Mouse (Mus musculus) gastrocnemius, postnatal 14 days (tissue): ENCODE measurements around the gene Olfr273. TPM values are rescaled to one million over a fixed set of nuclear protein-coding genes. Genes with fewer than 3 reads are reported as not detected.
"Not testable (repeated sequence)": the region's sequence is repeated elsewhere in the genome, so short reads cannot be mapped to it uniquely, and the experiment has no call there.

ENCODE experiments used
- DNase-seq: peaks from one replicate; pipeline ENCODE4 v3.0.0; 2021; ENCODE audit warnings: mixed read lengths
- intact Hi-C: fragments of 180-260 bp; cut with DNase I; formaldehyde crosslinking; loops from one replicate; pipeline ENCODE4 v1.15.1; 2025; ENCODE audit warnings: low total_unique reads
- long read RNA-seq, 2 experiments: library from polyadenylated mRNA; stranded (forward); transcript quantifications; one replicate each; pipeline ENCODE4 v2.0.0; 2021
- total RNA-seq, 2 experiments: library from RNA; stranded (reverse); gene quantifications; 2 replicates each; pipeline ENCODE4 v1.2.3; 2021

Olfr273 gene
- total RNA-seq = not detected
- long read RNA-seq, experiment 1 = 0 reads
- long read RNA-seq, experiment 2 = 0 reads

GRCm38 (mm10) chr4:52859136-52859535 lies at the start of gene Olfr273:
Gene Olfr273 (minus strand): TSS chr4:52859236.
- intact Hi-C loops = no loop called here
- no peak for DNase-seq

GRCm38 (mm10) chr4:52864156-52864555 lies 5.1 kb upstream of the Olfr273 start:
- DNase-seq = no peak
- intact Hi-C loops = no loop called here

- no peak for DNase-seq
- intact Hi-C loops = no loop called here
Observed at GRCm38 (mm10) chr4:52849672-52850071, 9.4 kb downstream of the Olfr273 start.

GRCm38 (mm10) chr4:52849039-52849635 lies 9.9 kb downstream of the Olfr273 start:
- intact Hi-C loops = no loop called here

GRCm38 (mm10) chr4:52845411-52845810 lies 13.6 kb downstream of the Olfr273 start:
- DNase-seq, intact Hi-C loops: not testable (repeated sequence)

More at GRCm38 (mm10) chr4:52849039-52849635, 9.9 kb downstream of the Olfr273 start:
- no peak for DNase-seq

- no peak for DNase-seq
- intact Hi-C loops = no loop called here
Observed at GRCm38 (mm10) chr4:52821375-52821774, 37.7 kb downstream of the Olfr273 start.

- intact Hi-C loops = no loop called here
- DNase-seq = no peak
Observed at GRCm38 (mm10) chr4:52814304-52814703, 44.7 kb downstream of the Olfr273 start, which contains the start of gene Olfr275. Gene Olfr275 (plus strand): TSS chr4:52814604.

GRCm38 (mm10) chr4:52811871-52812270 lies 47.2 kb downstream of the Olfr273 start:
- no peak for DNase-seq
- intact Hi-C loops = no loop called here

Other genes starting within 250 kb of the Olfr273 start
- not detected for gene Olfr275, start 44.6 kb downstream of the Olfr273 start, total RNA-seq
- not detected for gene Olfr272, start 59.9 kb upstream of the Olfr273 start, total RNA-seq
- not detected for gene Olfr270, start 105.3 kb upstream of the Olfr273 start, total RNA-seq
- gene Nipsnap3a, start 130.0 kb upstream of the Olfr273 start, total RNA-seq = not detected
- gene Nipsnap3b, start 152.6 kb upstream of the Olfr273 start, total RNA-seq = 1 to 10 TPM; 4.5 to 6.5 TPM